Mouse (Mus musculus) midbrain, embryonic 15.5 days (tissue): ENCODE data around the gene Arid1b. TPM values are rescaled to one million over a fixed set of nuclear protein-coding genes. Genes with fewer than 3 reads are reported as not detected.
A peak's percentile ranks its signal among the peaks of the same experiment; 100 is the strongest.

Source experiments
- ATAC-seq: fragments of 200-750 bp; cut with Nextera tagmentation; replicated peaks from 2 replicates; pipeline ENCODE4 v1.8.0; 2017; ENCODE audit warnings: moderate TSS enrichment
- H3K27ac ChIP-seq: fragments of 300-500 bp; sonication (generic); 2 replicates; pipeline ENCODE4 v1.5.1; 2015; ENCODE audit warnings: mild to moderate bottlenecking, inconsistent platforms
- H3K27me3 ChIP-seq: fragments of 300-500 bp; sonication (generic); replicated peaks from 2 replicates; pipeline ENCODE4 v1.6.1; 2015; ENCODE audit warnings: inconsistent platforms
- H3K36me3 ChIP-seq: fragments of 300-500 bp; sonication (generic); replicated peaks from 2 replicates; pipeline ENCODE4 v1.6.1; 2015; ENCODE audit warnings: inconsistent platforms
- H3K4me1 ChIP-seq: fragments of 300-500 bp; sonication (generic); 2 replicates; pipeline ENCODE4 v1.6.1; 2015; ENCODE audit warnings: inconsistent platforms
- H3K4me2 ChIP-seq: fragments of 300-500 bp; sonication (generic); 2 replicates; pipeline ENCODE4 v1.6.1; 2015; ENCODE audit warnings: inconsistent platforms, mild to moderate bottlenecking, moderate library complexity
- H3K4me3 ChIP-seq: fragments of 300-500 bp; sonication (generic); 2 replicates; pipeline ENCODE4 v1.5.1; 2015; ENCODE audit warnings: mild to moderate bottlenecking, inconsistent platforms
- H3K9ac ChIP-seq: fragments of 300-500 bp; sonication (generic); 2 replicates; pipeline ENCODE4 v1.6.1; 2015; ENCODE audit warnings: mild to moderate bottlenecking, inconsistent platforms
- H3K9me3 ChIP-seq: fragments of 300-500 bp; sonication (generic); 2 replicates; pipeline ENCODE4 v1.6.1; 2016; ENCODE audit warnings: inconsistent platforms
- WGBS: fragments of 180-500 bp; shearing (Covaris S2); methylation state at CpG from one replicate; pipeline ENCODE4 v1.1.7; 2015; ENCODE audit warnings: mixed read lengths; 5-methylcytosine and 5-hydroxymethylcytosine counted together
- polyA plus RNA-seq: library from polyadenylated mRNA; unstranded; fragments of >200 nt; fragmentation: Nextera tagmentation; extraction: Ambion mirVana; gene quantifications from 2 replicates; pipeline ENCODE4 v1.2.1, GENCODE M21; 2015

Gene Arid1b
- polyA plus RNA-seq, 1 experiment from 2014 or later: 16.5 TPM

DNA sequence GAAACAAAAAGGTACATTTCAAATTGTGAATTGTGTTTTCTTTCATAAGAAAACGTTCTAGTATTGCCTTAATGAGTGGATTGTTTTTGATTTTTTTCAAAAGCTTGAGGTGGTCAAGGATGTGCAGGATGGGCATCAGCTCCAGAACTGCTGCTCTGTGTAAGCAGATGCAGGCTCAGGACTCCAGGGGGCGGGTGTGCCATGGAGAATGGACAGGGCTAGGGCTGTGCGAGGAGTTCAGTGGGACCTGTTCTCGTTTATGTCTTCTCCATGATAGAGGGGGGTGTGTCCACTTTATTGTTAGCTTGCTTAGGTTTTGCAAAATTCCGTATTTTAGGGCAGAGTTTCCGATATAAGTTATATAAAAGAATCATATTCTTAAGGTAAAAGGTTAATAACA is 70.6 kb downstream of the Arid1b start:
- H3K4me3 ChIP-seq: no peak overlapping the region
- no peak for ATAC-seq
- no peaks in the 10 kb centered on the region for H3K9me3 ChIP-seq
- 85% methylated on average over 6 of the region's 6 CpGs for WGBS
- no peak overlapping the region for H3K4me2 ChIP-seq
- H3K9ac ChIP-seq: no peak overlapping the region
- no peaks in the 10 kb centered on the region for H3K36me3 ChIP-seq
- no peak overlapping the region for H3K27ac ChIP-seq
- H3K4me1 ChIP-seq: peaks cover 44% of the 10 kb centered on the region
- no peaks in the 10 kb centered on the region for H3K27me3 ChIP-seq

DNA sequence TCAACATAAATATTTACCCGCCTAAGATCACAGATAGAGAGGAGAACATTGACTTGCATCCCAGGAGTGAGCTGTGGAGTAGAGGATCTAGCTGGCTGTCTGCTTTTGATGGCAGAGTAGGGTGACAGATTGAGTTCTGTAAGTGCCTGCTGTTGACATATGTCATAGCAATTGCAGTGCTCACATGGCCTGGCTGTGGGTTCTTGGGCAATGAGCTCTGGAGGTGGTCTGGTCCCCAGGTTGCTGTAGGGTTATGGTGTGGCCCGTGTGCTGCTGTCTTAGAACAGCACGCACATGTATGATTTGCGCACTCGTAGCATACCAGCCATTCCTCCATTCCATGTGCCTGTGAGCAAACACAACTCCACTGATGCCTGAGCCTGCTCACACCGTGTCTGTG is 71.1 kb downstream of the Arid1b start:
- Histone ChIP-seq H3K36me3 (no peaks in the 10 kb centered on the region), H3K4me1 (peaks cover 42% of the 10 kb centered on the region), H3K9ac (no peak overlapping the region), H3K4me2 (no peak overlapping the region), H3K4me3 (no peak overlapping the region), H3K27ac (no peak overlapping the region), H3K9me3 (no peaks in the 10 kb centered on the region), H3K27me3 (no peaks in the 10 kb centered on the region)
- WGBS: 92% methylated on average over 6 of the region's 6 CpGs
- no peak for ATAC-seq

DNA sequence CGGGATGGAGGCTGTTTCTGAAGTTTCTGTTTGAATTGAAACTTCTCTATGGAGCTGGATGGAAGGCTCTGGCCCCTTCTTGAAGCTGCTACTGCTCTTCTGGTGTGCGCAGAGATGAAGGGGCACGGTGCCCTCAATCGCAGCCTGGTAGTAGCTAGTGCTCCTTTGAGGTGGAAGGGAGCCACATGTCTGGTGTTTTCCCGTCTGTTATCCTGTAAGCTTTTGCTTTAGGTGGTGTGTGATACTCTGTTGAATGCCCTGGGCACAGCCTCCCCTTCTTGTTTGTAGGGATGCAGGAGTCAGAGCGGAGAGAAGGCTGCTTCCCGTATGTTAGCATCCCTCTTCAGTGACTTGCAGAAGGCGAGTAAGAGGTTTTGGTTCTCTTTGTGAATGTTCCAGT is 72.7 kb downstream of the Arid1b start:
- no peak overlapping the region for H3K27ac ChIP-seq
- WGBS: 78% methylated on average over 8 of the region's 8 CpGs
- H3K36me3 ChIP-seq: no peaks in the 10 kb centered on the region
- H3K9me3 ChIP-seq: no peaks in the 10 kb centered on the region
- peaks cover 35% of the 10 kb centered on the region for H3K4me1 ChIP-seq
- no peak overlapping the region for H3K9ac ChIP-seq
- H3K27me3 ChIP-seq: no peaks in the 10 kb centered on the region
- no peak overlapping the region for H3K4me2 ChIP-seq
- no peak for ATAC-seq
- no peak overlapping the region for H3K4me3 ChIP-seq

DNA sequence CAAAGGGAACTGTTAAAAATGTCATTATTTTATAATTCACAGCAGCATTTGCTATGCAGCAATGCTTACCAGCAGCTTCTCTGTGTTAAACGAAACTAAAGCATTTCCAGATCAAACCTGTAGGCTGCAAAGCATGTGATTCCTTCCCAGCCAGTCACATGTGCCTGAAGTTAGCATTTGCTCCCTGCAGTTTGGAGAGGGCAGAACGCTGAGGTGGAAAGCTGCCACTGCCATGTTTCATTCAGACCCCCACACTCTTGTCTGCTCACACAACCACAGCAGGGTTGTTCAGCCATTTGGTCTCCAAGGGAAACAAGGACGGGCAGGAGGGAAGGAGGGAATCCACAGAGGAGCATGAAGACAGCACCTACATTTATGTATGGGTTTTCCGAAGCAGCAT is 73.1 kb downstream of the Arid1b start:
- Histone ChIP-seq H3K27me3 (no peaks in the 10 kb centered on the region), H3K36me3 (no peaks in the 10 kb centered on the region), H3K27ac (no peak overlapping the region), H3K4me1 (peaks cover 35% of the 10 kb centered on the region), H3K4me3 (no peak overlapping the region), H3K4me2 (no peak overlapping the region), H3K9me3 (no peaks in the 10 kb centered on the region), H3K9ac (no peak overlapping the region)
- ATAC-seq: no peak
- WGBS: 44% methylated on average over 4 of the region's 4 CpGs

DNA sequence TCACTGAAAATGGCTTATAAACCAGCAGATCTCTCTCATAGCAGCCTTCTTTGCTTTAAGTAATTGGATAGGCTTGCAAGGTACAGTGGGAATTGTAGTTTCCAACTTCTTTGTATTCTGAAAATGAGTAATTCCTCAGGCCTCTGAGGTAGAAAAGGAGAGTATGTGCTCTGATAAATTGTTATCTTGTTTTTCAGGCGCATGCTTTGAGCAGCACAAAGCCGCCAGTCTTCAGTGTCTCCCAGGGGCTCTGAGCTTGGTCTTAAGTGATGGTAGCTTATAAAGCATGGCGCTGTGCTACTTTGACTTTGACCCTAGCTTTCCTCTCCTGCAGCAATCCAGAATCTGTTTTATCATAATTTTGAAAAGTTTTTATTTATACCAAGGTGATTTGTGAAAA is 76.3 kb downstream of the Arid1b start:
- H3K9me3 ChIP-seq: no peaks in the 10 kb centered on the region
- ATAC-seq: no peak
- H3K9ac ChIP-seq: no peak overlapping the region
- no peak overlapping the region for H3K4me2 ChIP-seq
- H3K4me1 ChIP-seq: peaks cover 35% of the 10 kb centered on the region
- H3K4me3 ChIP-seq: no peak overlapping the region
- no peak overlapping the region for H3K27ac ChIP-seq
- no peaks in the 10 kb centered on the region for H3K27me3 ChIP-seq
- H3K36me3 ChIP-seq: no peaks in the 10 kb centered on the region
- 69% methylated on average over 3 of the region's 3 CpGs for WGBS

DNA sequence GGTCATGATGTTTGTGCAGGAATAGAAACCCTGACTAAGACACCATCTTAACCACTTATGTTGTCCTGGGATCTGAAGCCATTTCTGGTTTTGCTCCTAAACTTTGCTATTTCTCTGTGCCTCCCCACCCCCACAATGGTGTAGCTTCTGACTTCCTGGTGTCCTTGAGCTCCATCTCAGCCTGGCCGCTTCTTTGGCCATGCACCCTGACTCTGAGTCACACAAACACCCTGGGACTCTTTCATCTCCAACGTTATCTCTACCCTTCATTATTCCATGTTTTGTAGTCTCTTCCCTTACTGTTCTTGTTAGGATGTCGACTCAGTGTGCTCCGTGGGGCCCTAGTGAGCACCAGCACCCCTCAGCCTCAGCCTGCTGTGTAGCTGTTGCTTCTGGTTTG is 78.4 kb downstream of the Arid1b start:
- no peak overlapping the region for H3K27ac ChIP-seq

DNA sequence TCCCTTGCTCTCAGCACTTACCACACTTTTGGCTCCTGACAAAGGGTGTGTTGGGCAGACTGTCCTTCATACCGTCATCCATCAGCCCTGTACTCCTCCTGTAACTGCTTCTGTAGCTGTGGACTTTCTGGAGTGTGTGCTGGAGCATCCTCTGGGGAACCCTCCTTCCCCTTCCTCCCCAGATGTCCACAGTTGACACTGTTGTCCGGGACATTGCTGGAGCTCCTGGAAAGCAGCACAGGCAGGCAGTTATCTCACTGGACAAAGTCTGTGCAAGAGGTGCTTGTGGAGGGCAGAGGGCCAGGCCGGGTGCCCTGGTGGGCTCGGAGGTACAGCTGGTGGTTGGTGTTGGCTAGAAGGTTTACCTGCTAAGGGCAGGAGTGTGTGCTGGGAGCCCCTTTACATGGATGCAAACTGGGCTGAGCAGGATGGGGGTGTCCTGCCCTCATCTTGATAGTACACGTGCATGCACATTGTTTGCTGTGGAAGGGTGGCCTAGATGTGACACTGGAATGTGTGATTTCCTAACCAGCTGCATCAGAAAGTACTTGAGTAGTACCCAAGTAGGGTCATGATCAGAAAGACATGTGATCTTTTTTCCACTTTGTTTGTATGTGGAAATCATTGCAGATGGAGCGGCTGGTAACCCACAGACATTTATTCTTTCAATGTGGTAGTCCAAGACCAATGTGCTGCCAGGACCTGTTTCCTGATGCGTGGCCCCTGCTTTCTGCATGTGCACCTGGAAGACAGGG is 80.8 kb downstream of the Arid1b start:
- Histone ChIP-seq H3K27ac (no peak overlapping the region), H3K4me3 (no peak overlapping the region), H3K9me3 (no peaks in the 10 kb centered on the region), H3K4me2 (no peak overlapping the region), H3K36me3 (no peaks in the 10 kb centered on the region), H3K4me1 (peaks cover 22% of the 10 kb centered on the region), H3K9ac (no peak overlapping the region), H3K27me3 (no peaks in the 10 kb centered on the region)
- no peak for ATAC-seq
- 91% methylated on average over 7 of the region's 7 CpGs for WGBS

More for the DNA sequence above, 78.4 kb downstream of the Arid1b start:
- WGBS: 84% methylated on average over 4 of the region's 4 CpGs
- H3K36me3 ChIP-seq: no peaks in the 10 kb centered on the region
- no peaks in the 10 kb centered on the region for H3K9me3 ChIP-seq
- H3K9ac ChIP-seq: no peak overlapping the region
- H3K4me1 ChIP-seq: peaks cover 22% of the 10 kb centered on the region
- no peak for ATAC-seq
- H3K4me3 ChIP-seq: no peak overlapping the region
- no peak overlapping the region for H3K4me2 ChIP-seq
- no peaks in the 10 kb centered on the region for H3K27me3 ChIP-seq

DNA sequence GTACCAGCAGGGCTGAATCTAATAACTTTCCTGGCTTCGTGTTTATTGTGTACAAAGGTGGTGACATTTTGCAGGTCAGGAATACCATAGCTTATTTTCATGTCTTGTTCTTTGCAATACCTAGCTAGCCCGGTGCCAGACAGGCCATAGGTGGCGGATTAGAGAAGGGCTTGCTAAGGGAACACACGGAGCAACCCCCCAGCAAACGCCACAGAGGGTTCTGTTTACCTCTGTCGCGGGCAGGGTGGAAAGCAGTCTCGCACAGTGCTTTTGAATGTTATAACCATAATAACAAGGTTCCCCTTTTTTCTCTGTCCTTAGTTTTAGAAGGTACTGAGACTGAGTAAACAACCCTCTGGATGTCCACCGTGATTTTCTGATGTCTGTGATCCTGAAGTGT is 83.9 kb downstream of the Arid1b start:
- no peak overlapping the region for H3K27ac ChIP-seq
- WGBS: 52% methylated on average over 9 of the region's 9 CpGs
- H3K36me3 ChIP-seq: no peaks in the 10 kb centered on the region
- H3K4me1 ChIP-seq: peaks cover 44% of the 10 kb centered on the region
- no peak overlapping the region for H3K4me2 ChIP-seq
- no peaks in the 10 kb centered on the region for H3K27me3 ChIP-seq
- H3K9me3 ChIP-seq: no peaks in the 10 kb centered on the region
- no peak for ATAC-seq
- no peak overlapping the region for H3K4me3 ChIP-seq
- H3K9ac ChIP-seq: no peak overlapping the region

DNA sequence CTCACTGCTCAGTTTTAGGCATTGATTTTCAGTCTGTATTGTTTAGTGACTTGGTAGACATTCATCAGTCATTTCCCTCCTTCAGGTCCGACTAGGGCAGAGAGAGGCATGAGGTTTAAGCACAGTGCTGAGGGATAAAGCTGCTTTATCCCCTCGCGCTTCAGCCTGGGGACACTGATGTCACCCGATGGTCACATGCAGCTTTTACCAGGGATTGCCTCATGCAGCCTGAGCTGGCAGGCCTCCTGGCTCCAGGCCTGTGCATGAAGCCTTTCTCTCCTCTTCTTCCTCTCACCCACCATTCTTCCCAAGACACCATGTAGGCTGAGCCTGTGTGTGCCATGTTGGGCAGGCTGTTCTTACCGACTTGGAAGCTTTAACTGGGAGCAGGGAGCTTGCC is 84.4 kb downstream of the Arid1b start:
- Histone ChIP-seq H3K4me1 (peaks cover 50% of the 10 kb centered on the region), H3K36me3 (no peaks in the 10 kb centered on the region), H3K9me3 (no peaks in the 10 kb centered on the region), H3K27me3 (no peaks in the 10 kb centered on the region), H3K4me2 (no peak overlapping the region), H3K9ac (no peak overlapping the region), H3K4me3 (no peak overlapping the region), H3K27ac (no peak overlapping the region)
- WGBS: 45% methylated on average over 5 of the region's 5 CpGs
- ATAC-seq: 0 out of 2 replicates have a peak, but pooled peaks have one; percentile 15

DNA sequence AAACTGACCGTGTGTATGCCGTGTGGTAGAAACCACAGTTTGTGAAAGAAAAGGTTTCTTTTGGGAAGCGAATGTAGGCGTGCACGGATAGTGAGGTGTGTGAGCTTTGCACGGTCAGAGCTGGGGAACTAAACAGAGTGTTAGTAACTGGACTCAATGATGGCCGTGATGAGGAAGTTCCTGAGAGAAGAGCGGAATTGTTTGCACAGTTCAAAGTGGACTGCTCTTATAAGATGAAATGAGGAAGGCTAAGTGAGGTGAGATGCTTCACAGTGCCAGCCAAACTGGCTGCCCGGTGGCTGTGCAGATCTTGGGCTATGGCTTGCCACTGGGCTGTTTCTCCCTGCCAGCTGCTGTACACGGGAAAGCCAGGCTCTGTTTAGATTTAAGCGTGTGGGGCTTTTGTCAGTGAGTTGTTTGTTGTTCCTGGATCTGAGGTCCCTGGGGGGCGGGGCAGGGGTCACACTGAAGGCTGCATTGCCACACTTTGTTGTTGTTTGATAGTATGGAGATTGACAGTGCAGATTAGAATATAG is 86.8 kb downstream of the Arid1b start:
- WGBS: 65% methylated on average over 12 of the region's 12 CpGs
- peaks cover 74% of the 10 kb centered on the region for H3K4me1 ChIP-seq
- no peaks in the 10 kb centered on the region for H3K36me3 ChIP-seq
- ATAC-seq: no peak
- no peak overlapping the region for H3K4me3 ChIP-seq
- no peak overlapping the region for H3K27ac ChIP-seq
- no peaks in the 10 kb centered on the region for H3K27me3 ChIP-seq
- no peaks in the 10 kb centered on the region for H3K9me3 ChIP-seq
- no peak overlapping the region for H3K9ac ChIP-seq
- no peak overlapping the region for H3K4me2 ChIP-seq

DNA sequence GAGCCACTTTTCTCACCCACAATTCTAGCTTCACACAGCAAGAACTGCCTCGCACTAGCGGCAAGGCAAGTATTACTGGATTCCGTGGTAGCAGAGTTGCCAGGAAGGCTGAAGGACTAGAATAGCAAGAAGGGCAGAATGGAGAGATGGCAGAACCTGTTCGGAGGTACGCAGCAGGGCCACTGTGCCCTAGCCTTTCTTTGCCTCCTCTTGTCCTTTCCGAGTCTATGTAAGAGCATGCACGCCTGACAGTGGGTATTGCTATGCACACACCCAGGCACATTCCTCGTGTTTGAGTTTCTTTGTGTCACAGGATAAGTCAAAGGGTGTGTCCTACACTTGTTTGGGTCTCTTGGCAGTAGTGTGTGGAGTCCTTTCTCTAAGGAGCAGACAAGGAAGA is 88.1 kb downstream of the Arid1b start:
- peaks cover 85% of the 10 kb centered on the region for H3K4me1 ChIP-seq
- no peak overlapping the region for H3K4me3 ChIP-seq
- H3K27ac ChIP-seq: no peak overlapping the region
- no peak overlapping the region for H3K4me2 ChIP-seq
- no peak overlapping the region for H3K9ac ChIP-seq
- WGBS: 85% methylated on average over 8 of the region's 8 CpGs
- no peak for ATAC-seq
- H3K27me3 ChIP-seq: no peaks in the 10 kb centered on the region
- H3K9me3 ChIP-seq: no peaks in the 10 kb centered on the region
- H3K36me3 ChIP-seq: no peaks in the 10 kb centered on the region

DNA sequence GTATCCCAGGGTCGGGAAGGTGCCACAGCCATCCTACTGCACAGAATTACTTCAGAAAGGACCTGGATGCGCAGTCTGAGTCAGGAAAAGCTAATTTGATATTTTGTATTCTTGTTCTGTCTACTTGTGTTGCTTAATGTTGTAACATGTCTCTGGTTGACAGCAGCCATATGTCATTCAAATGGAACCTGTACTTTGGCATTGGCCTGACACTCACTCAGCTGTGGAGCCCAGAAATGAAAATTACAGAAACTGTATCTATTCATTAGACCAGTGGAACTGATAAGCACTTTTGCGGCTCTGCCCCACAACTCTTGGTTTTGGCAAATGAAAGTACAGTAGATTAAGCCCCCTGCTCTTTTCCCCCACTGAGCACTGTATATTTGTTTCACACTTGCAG is 89.4 kb downstream of the Arid1b start:
- H3K27ac ChIP-seq: peak overlapping the region; percentile 56

DNA sequence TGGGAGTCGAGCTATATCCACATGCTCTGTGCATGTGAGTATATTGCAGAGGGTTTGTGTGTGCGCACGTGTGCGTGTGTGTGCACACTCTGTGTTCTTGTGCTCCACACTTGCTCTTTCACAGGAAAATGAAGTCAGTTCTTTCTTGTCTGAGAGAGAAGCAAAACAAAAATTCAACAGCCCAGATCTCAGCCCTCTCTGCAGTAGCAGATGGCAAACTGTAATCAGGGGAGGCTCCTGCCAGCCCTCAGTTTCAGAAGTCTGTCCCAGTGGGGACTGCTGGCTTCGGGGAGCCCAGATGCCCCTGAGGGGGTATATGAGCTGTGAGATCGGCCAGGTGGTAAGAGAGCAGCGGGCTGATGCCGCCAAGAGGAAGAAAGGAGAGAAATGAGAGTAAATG is 90.0 kb downstream of the Arid1b start:
- Histone ChIP-seq H3K27me3 (no peaks in the 10 kb centered on the region), H3K4me2 (no peak overlapping the region), H3K27ac (peak overlapping the region; percentile 56), H3K9me3 (no peaks in the 10 kb centered on the region), H3K9ac (no peak overlapping the region), H3K4me1 (peaks cover 75% of the 10 kb centered on the region), H3K36me3 (no peaks in the 10 kb centered on the region), H3K4me3 (no peak overlapping the region)
- WGBS: 45% methylated on average over 8 of the region's 8 CpGs
- ATAC-seq: no peak

More for the DNA sequence above, 89.4 kb downstream of the Arid1b start:
- Histone ChIP-seq H3K4me1 (peaks cover 78% of the 10 kb centered on the region), H3K27me3 (no peaks in the 10 kb centered on the region), H3K4me2 (no peak overlapping the region), H3K4me3 (no peak overlapping the region), H3K9me3 (no peaks in the 10 kb centered on the region), H3K9ac (no peak overlapping the region), H3K36me3 (no peaks in the 10 kb centered on the region)
- ATAC-seq: no peak
- 75% methylated on average over 3 of the region's 3 CpGs for WGBS
